Mouse (Mus musculus) midbrain, postnatal 0 days (tissue): ENCODE measurements at regions not wholly inside any gene's neighbourhood (a gene's known extent, or its start where the extent isn't known, plus 50 kb on each side); places are given as distances from the start of the nearest gene placed in this dataset.
A peak's percentile ranks its signal among the peaks of the same experiment; 100 is the strongest.

Experiments used
- ATAC-seq: fragments of 200-750 bp; cut with Nextera tagmentation; 2 replicates; pipeline ENCODE4 v1.8.0; 2017; ENCODE audit warnings: moderate number of reproducible peaks, mild to moderate bottlenecking, moderate TSS enrichment, moderate library complexity; ENCODE audit not compliant: low FRiP score
- DNase-seq: peaks from one replicate; pipeline ENCODE4 v3.0.0-alpha.2; 2015; ENCODE audit warnings: low spot score
- H3K27ac ChIP-seq: fragments of 300-500 bp; sonication (generic); 2 replicates; pipeline ENCODE4 v1.5.1; 2014; ENCODE audit warnings: low read depth, mild to moderate bottlenecking, low read length, mixed read lengths
- H3K27me3 ChIP-seq: fragments of 300-500 bp; sonication (generic); 2 replicates; pipeline ENCODE4 v1.6.1; 2014; ENCODE audit warnings: low read length, control low read depth, mixed read lengths; ENCODE audit not compliant: insufficient read depth
- H3K36me3 ChIP-seq: fragments of 300-500 bp; sonication (generic); 2 replicates; pipeline ENCODE4 v1.6.1; 2014; ENCODE audit warnings: low read length, control low read depth, mixed read lengths; ENCODE audit not compliant: insufficient read depth
- H3K4me1 ChIP-seq: fragments of 300-500 bp; sonication (generic); 2 replicates; pipeline ENCODE4 v1.6.1; 2014; ENCODE audit warnings: mild to moderate bottlenecking, control low read depth, antibody characterized with exemption, low read length, mixed read lengths; ENCODE audit not compliant: insufficient read depth
- H3K4me2 ChIP-seq: fragments of 300-500 bp; sonication (generic); 2 replicates; pipeline ENCODE4 v1.6.1; 2014; ENCODE audit warnings: low read depth, mild to moderate bottlenecking, low read length, mixed read lengths; ENCODE audit not compliant: poor library complexity, severe bottlenecking
- H3K4me3 ChIP-seq: fragments of 300-500 bp; sonication (generic); 2 replicates; pipeline ENCODE4 v1.5.1; 2014; ENCODE audit warnings: low read depth, mild to moderate bottlenecking, low read length, moderate library complexity
- H3K9ac ChIP-seq: fragments of 300-500 bp; sonication (generic); replicated peaks from 2 replicates; pipeline ENCODE4 v1.6.1; 2014; ENCODE audit warnings: mild to moderate bottlenecking, low read length, moderate library complexity, mixed read lengths; ENCODE audit not compliant: poor library complexity, severe bottlenecking
- H3K9me3 ChIP-seq: fragments of 300-500 bp; sonication (generic); 2 replicates; pipeline ENCODE4 v1.6.1; 2016; ENCODE audit warnings: low read length, control low read depth
- CTCF ChIP-seq: IDR thresholded peaks from 2 replicates; pipeline ENCODE4 v1.5.1; 2016; ENCODE audit warnings: antibody characterized with exemption, mild to moderate bottlenecking
- WGBS: fragments of 180-500 bp; shearing (Covaris S2); extraction: QIAGEN DNeasy Blood & Tissue Kit; methylation state at CpG from one replicate; pipeline ENCODE4 v1.1.7; 2014; 5-methylcytosine and 5-hydroxymethylcytosine counted together

- no peaks in the 10 kb centered on the region for H3K9me3 ChIP-seq
- H3K4me1 ChIP-seq, result no peaks in the 10 kb centered on the region
- H3K4me2 ChIP-seq, result no peak overlapping the region
- WGBS, result 87% methylated on average over 5 of the region's 5 CpGs
- no peak for ATAC-seq
- no peak for DNase-seq
- H3K27ac ChIP-seq, result no peak overlapping the region
- no peak for TF ChIP-seq CTCF
- H3K4me3 ChIP-seq, result no peak overlapping the region
- no peak overlapping the region for H3K9ac ChIP-seq
- no peaks in the 10 kb centered on the region for H3K36me3 ChIP-seq
- no peaks in the 10 kb centered on the region for H3K27me3 ChIP-seq
Observed at GRCm38 (mm10) chr1:185607611-185608010, 153.0 kb downstream of the Slc30a10 start.

DNA sequence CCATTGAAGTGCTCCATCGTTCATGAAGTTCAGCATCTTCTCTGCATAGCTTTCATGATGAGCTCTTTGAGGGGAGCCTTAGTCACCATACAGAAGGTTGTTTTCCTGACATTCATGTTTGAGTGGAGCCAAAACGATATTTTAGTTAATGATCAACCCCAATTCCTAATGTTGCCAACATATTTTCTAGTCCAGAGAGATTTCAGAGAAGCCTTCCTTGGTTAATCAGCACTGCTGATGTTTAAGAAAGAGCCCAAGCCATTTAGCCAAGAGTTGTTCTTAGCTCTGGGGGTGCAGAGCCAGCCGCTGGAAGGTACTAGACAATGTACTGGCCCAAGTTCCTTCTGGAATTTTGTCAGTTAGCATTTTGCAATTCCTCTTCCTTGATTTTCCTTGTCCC, 153.8 kb downstream of the Slc30a10 start:
- TF ChIP-seq CTCF, result no peak
- 90% methylated on average over 3 of the region's 3 CpGs for WGBS
- H3K4me1 ChIP-seq, result no peaks in the 10 kb centered on the region
- no peak overlapping the region for H3K4me2 ChIP-seq
- H3K36me3 ChIP-seq, result no peaks in the 10 kb centered on the region
- no peak overlapping the region for H3K27ac ChIP-seq
- H3K4me3 ChIP-seq, result no peak overlapping the region
- no peaks in the 10 kb centered on the region for H3K9me3 ChIP-seq
- no peak for ATAC-seq
- no peak for DNase-seq
- H3K9ac ChIP-seq, result no peak overlapping the region
- H3K27me3 ChIP-seq, result no peaks in the 10 kb centered on the region

GRCm38 (mm10) chr1:185610586-185610985, 155.9 kb downstream of the Slc30a10 start:
- no peaks in the 10 kb centered on the region for H3K4me1 ChIP-seq
- H3K27ac ChIP-seq, result no peak overlapping the region
- H3K36me3 ChIP-seq, result no peaks in the 10 kb centered on the region
- ATAC-seq (no peak), DNase-seq (peak; percentile 8)
- no peaks in the 10 kb centered on the region for H3K27me3 ChIP-seq
- no peak overlapping the region for H3K9ac ChIP-seq
- H3K4me3 ChIP-seq, result no peak overlapping the region
- H3K4me2 ChIP-seq, result no peak overlapping the region
- no peaks in the 10 kb centered on the region for H3K9me3 ChIP-seq
- 53% methylated on average over 3 of the region's 3 CpGs for WGBS
- no peak for TF ChIP-seq CTCF

- H3K4me2 ChIP-seq, result no peak overlapping the region
- ATAC-seq (no peak), DNase-seq (no peak)
- H3K27ac ChIP-seq, result no peak overlapping the region
- no peak overlapping the region for H3K9ac ChIP-seq
- 60% methylated on average over 10 of the region's 10 CpGs for WGBS
- H3K4me1 ChIP-seq, result no peaks in the 10 kb centered on the region
- TF ChIP-seq CTCF, result no peak
- no peaks in the 10 kb centered on the region for H3K27me3 ChIP-seq
- H3K36me3 ChIP-seq, result no peaks in the 10 kb centered on the region
- H3K4me3 ChIP-seq, result no peak overlapping the region
- no peaks in the 10 kb centered on the region for H3K9me3 ChIP-seq
Observed at GRCm38 (mm10) chr1:185615819-185616429, 161.3 kb downstream of the Slc30a10 start.

- ATAC-seq (no peak), DNase-seq (peak; percentile 56)
- H3K4me3 ChIP-seq, result no peak overlapping the region
- no peak overlapping the region for H3K27ac ChIP-seq
- no peak overlapping the region for H3K4me2 ChIP-seq
- no peaks in the 10 kb centered on the region for H3K4me1 ChIP-seq
- H3K9me3 ChIP-seq, result no peaks in the 10 kb centered on the region
- 79% methylated on average over 4 of the region's 4 CpGs for WGBS
- no peaks in the 10 kb centered on the region for H3K27me3 ChIP-seq
- no peak for TF ChIP-seq CTCF
- H3K36me3 ChIP-seq, result no peaks in the 10 kb centered on the region
- no peak overlapping the region for H3K9ac ChIP-seq
Observed at GRCm38 (mm10) chr1:185617691-185618090, 163.0 kb downstream of the Slc30a10 start.

DNA sequence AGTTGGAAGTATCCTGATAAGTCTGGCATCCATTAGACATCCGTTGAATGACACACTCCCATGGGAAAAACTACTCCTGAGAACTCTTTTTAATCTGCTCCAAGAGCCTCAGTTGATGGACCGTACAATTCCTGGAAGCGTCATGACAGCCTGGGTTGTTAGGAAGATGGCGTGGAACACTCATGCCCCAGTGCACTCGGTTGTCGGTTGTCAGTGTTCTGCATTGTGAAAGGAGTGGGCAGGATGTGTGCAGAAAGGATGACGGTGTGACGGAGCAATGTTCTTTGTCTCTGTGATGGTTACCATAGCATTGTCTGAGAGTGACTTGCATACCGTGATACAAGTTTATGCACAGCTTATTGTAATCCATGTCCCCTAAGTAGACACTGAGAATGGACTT, 164.4 kb downstream of the Slc30a10 start:
- no peak overlapping the region for H3K4me3 ChIP-seq
- no peaks in the 10 kb centered on the region for H3K4me1 ChIP-seq
- no peaks in the 10 kb centered on the region for H3K9me3 ChIP-seq
- H3K27me3 ChIP-seq, result no peaks in the 10 kb centered on the region
- H3K9ac ChIP-seq, result no peak overlapping the region
- H3K4me2 ChIP-seq, result no peak overlapping the region
- no peak for TF ChIP-seq CTCF
- H3K27ac ChIP-seq, result no peak overlapping the region
- ATAC-seq, result no peak
- DNase-seq, result peak; percentile 26
- no peaks in the 10 kb centered on the region for H3K36me3 ChIP-seq
- WGBS, result 60% methylated on average over 9 of the region's 9 CpGs
